In genomic region chr6:28630926-28631325, GRCm38 (mm10) we compare ENCODE assay signal across 24 mouse cellular contexts.
"Had no signal": no experiment of that assay in that cellular context is flagged by ENCODE, and none has a peak within 500 bp of the region (broad histone marks: within the 10 kb centered on the region; RNA-seq: fewer than 3 reads in every experiment).

No protein-coding gene starts in this region.

- H3K4me3 ChIP-seq: limb, embryonic 12.5 days; liver, embryonic 12.5 days; liver, embryonic 15.5 days; lung, embryonic 15.5 days; megakaryocyte, embryonic 14.5 days; midbrain, embryonic 10.5 days; midbrain, embryonic 13.5 days; myocyte; neural tube, embryonic 13.5 days had no signal

- H3K27me3 ChIP-seq: limb, embryonic 12.5 days; liver, embryonic 12.5 days; liver, embryonic 15.5 days; lung, embryonic 15.5 days; megakaryocyte, embryonic 14.5 days; midbrain, embryonic 13.5 days; neural tube, embryonic 13.5 days had no signal

- H3K9me3 ChIP-seq: limb, embryonic 12.5 days; liver, embryonic 12.5 days; liver, embryonic 15.5 days; lung, embryonic 15.5 days; megakaryocyte, embryonic 14.5 days; midbrain, embryonic 10.5 days; midbrain, embryonic 13.5 days; neural tube, embryonic 13.5 days had no signal

- H3K27ac ChIP-seq: kidney, postnatal 0 days; limb, embryonic 12.5 days; liver, embryonic 12.5 days; liver, embryonic 15.5 days; lung, embryonic 15.5 days; midbrain, embryonic 10.5 days; midbrain, embryonic 13.5 days; neural tube, embryonic 13.5 days; stomach, postnatal 0 days had no signal

- H3K36me3 ChIP-seq: liver, embryonic 15.5 days; midbrain, embryonic 13.5 days; neural tube, embryonic 13.5 days had no signal

- DNase-seq: kidney, adult 2 months; kidney, postnatal 25 days; liver; lung, adult 18-20 months; lung, postnatal 10 days; lung, postnatal 36 days; right cerebral cortex, adult 18-20 months; right cerebral cortex, postnatal 14 days; right cerebral cortex, postnatal 4 days; thymus, adult 2 months; thymus, postnatal 14 days; thymus, postnatal 4 days had no signal

- ATAC-seq: liver, embryonic 12.5 days; midbrain, embryonic 13.5 days; midbrain, embryonic 16.5 days had no signal

- H3K4me2 ChIP-seq: limb, embryonic 12.5 days; liver, embryonic 12.5 days; liver, embryonic 15.5 days; lung, embryonic 15.5 days; midbrain, embryonic 13.5 days; neural tube, embryonic 13.5 days had no signal

- H3K9ac ChIP-seq: limb, embryonic 12.5 days; liver, embryonic 12.5 days; liver, embryonic 15.5 days; lung, embryonic 15.5 days; midbrain, embryonic 13.5 days; neural tube, embryonic 13.5 days had no signal
